Mouse (Mus musculus): Measurements from ENCODE around the gene Sspn.

DNA sequence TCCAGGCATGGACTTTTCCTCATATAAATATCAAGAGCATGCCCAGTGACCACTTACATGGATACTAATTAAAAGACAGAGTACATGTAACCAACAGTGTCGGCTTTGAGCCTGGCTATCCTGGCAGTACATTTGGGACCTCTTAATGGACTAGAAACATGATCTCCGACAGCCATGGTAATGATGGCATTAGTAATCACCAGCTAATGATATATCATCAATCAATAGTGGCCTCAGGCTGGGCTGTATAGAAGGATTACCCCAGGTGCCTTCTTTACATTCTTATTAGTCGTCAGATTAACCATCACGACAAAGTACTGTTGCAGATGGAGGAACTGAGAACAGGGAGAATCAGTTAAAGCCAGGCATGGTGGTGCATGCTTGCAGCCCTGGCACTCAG lies 17.6 kb downstream of the Sspn start:
- TF ChIP-seq GATA1 (IDR thresholded peaks at IDR 0.05; ENCODE audit: borderline replicate concordance, low read length), result no peak
- no peak for TF ChIP-seq FLI1 (IDR thresholded peaks at IDR 0.05; ENCODE audit: low read length)

Measured in megakaryocyte, embryonic 14.5 days (primary cell).